Mouse (Mus musculus) olfactory bulb, adult 2 months (tissue): Measurements from ENCODE around the gene Bach2. TPM values are rescaled to one million over a fixed set of nuclear protein-coding genes. Genes with fewer than 3 reads are reported as not detected.

Source experiments
- H3K27ac ChIP-seq: fragments of 200-500 bp; 2 replicates; pipeline ENCODE4 v1.5.1; 2012; ENCODE audit warnings: low read depth, low read length; ENCODE audit not compliant: insufficient read depth
- H3K4me1 ChIP-seq: fragments of 200-500 bp; 2 replicates; pipeline ENCODE4 v1.6.1; 2012; ENCODE audit warnings: low read length; ENCODE audit not compliant: control insufficient read depth, insufficient read depth
- H3K4me3 ChIP-seq: fragments of 200-500 bp; 2 replicates; pipeline ENCODE4 v1.5.1; 2012; ENCODE audit warnings: mild to moderate bottlenecking, low read depth, low read length, moderate library complexity; ENCODE audit not compliant: insufficient read depth
- CTCF ChIP-seq: fragments of 200-500 bp; IDR thresholded peaks from 2 replicates; pipeline ENCODE4 v1.5.1; 2012; ENCODE audit warnings: low read depth, mild to moderate bottlenecking, low read length, moderate library complexity; ENCODE audit not compliant: insufficient read depth
- POLR2A ChIP-seq: fragments of 200-500 bp; IDR thresholded peaks from 2 replicates; pipeline ENCODE4 v1.6.1; 2012; ENCODE audit warnings: mild to moderate bottlenecking, low read depth, low read length, moderate library complexity; ENCODE audit not compliant: insufficient read depth
- WGBS: fragments of 180-500 bp; shearing (Covaris S2); methylation state at CpG from one replicate; pipeline ENCODE4 v1.1.7; 2018; 5-methylcytosine and 5-hydroxymethylcytosine counted together
- polyA plus RNA-seq: library from polyadenylated mRNA; stranded (reverse); fragments of >200 nt; gene quantifications from 2 replicates; pipeline ENCODE4 v1.2.4, GENCODE M21; 2012; ENCODE audit warnings: low replicate concordance; ENCODE audit not compliant: missing spikeins, insufficient read depth, insufficient read length

Gene Bach2
- polyA plus RNA-seq, 1 experiment = not detected

DNA sequence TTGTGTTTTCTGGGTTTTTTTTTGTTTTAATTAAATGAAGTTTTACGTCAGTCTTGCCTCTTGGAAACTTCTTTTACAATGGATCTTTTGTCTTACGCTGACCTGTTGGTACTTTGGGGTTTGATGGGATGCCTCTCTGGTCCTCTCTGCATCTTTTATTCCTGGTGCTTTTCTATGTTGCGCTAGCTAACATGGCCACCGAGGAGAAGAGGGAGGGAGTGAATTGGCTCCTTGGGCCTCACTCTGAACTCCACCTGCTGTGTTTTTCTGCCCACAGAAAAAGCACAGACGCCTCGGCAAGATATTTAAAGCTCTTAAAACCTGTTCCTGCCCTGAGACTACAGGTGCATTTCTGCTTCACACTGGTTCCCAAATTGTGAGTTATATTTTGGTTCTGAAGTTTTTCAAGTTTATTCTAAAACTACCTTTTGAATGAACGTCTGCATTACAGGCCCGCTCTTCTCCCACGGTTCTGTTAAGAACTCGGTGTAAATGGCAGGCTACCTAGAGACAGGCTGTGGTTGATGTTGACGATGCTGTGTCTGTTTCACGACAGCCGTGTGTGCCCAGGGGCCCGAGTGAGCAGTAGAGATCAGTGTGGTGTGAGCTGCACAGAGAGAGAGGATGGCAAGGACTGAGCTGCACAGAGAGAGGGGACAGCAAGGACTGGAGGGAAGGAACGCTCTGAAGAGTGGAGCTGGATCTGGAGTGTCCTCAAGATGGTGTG lies 13.5 kb downstream of the Bach2 start:
- WGBS = 77% methylated on average over 15 of the region's 15 CpGs
- H3K27ac ChIP-seq = no peak overlapping the region
- no peak overlapping the region for H3K4me3 ChIP-seq
- peaks cover 15% of the 10 kb centered on the region for H3K4me1 ChIP-seq
- TF ChIP-seq CTCF (no peak), POLR2A (no peak)

DNA sequence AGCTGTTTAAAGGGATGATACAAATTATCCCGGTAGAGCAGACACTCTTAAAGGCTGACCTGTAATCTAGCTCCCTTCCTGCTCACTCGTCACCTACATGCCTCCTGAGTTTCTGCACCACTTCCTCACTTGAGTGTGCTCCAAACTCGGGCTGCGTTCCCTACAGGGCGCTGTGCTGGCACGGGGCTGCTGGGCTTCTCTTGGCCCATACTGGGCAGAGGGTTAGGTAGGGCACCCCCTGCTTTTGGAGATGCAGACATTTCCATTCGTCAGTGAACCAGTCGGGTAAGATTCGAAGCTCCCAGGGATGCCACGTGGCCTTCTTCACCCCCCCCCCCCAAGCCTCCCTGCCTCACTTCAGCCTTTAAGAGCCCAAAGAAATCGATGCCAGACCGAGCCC lies 19.1 kb downstream of the Bach2 start:
- Histone ChIP-seq H3K27ac (no peak overlapping the region), H3K4me3 (no peak overlapping the region), H3K4me1 (peaks cover 7% of the 10 kb centered on the region; the same call in 1 of the 2 replicates)
- 74% methylated on average over 12 of the region's 12 CpGs for WGBS
- no peak for TF ChIP-seq CTCF
- TF ChIP-seq POLR2A = no peak

DNA sequence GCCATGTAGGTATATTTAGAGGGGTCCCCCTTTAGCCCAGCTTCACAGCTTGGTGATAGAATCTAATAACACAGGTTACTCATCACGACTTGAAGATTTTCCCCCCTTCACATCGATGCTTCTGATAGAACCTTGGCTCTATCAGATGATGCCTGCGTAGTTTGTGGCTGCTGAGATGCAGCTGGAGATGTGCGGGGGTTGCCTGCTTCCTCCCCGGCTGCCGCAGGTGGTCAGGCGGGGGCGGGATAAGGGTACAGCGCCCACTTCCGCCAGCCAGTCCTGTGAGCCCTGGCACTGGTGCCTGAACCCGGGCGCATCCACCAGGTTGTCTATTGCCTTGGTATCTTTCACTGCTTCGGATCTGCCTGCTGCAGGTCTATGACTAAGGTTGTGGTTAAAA lies 19.5 kb downstream of the Bach2 start:
- WGBS = 78% methylated on average over 13 of the region's 13 CpGs
- Histone ChIP-seq H3K27ac (no peak overlapping the region), H3K4me1 (peaks cover 7% of the 10 kb centered on the region; the same call in 1 of the 2 replicates)

DNA sequence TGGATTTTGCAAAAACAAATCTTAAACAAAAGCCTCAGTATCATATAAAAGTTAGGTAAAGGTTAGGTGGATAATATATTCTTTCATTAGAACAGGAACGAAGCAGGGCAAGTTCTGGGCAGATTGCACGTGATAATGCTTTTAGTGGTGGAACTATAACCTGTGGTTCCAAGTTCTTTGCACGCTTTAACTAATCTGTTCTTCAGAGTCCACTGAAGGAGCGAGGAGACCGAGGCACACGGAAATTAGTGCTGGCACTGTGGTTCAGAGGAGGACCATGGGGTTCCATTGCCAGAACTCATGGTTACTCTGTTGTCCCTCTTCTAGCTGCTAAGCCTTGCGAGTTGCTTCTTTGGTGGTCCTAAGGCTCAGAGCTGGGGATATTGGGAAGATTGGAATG lies 20.0 kb downstream of the Bach2 start:
- TF ChIP-seq CTCF (no peak), POLR2A (no peak)
- WGBS = 95% methylated on average over 7 of the region's 7 CpGs
- H3K4me1 ChIP-seq = peaks cover 8% of the 10 kb centered on the region; the same call in 1 of the 2 replicates
- H3K27ac ChIP-seq = no peak overlapping the region
- H3K4me3 ChIP-seq = no peak overlapping the region

More for the DNA sequence above, 19.5 kb downstream of the Bach2 start:
- TF ChIP-seq POLR2A (no peak), CTCF (no peak)
- H3K4me3 ChIP-seq = no peak overlapping the region

DNA sequence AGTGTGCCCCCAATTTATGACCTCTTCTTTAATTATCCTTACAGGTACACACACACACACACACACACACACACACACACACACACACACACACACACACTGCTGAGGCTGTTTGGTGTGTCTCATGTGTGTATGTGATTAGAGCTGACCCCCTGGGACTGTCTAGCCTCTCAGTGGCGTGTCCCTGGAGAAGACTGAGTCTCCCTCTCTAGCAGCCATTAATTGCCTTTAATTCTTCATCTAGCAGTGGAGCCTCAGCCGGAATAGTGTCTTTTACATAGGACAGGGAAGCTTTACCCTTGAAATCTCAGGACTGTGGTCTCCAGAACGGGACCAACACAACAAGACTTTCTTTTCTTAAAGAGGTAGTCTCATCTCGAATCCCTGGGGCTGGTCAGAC lies 22.3 kb downstream of the Bach2 start:
- WGBS = 84% methylated on average over 4 of the region's 4 CpGs
- no peak overlapping the region for H3K27ac ChIP-seq
- TF ChIP-seq POLR2A (no peak), CTCF (no peak)

DNA sequence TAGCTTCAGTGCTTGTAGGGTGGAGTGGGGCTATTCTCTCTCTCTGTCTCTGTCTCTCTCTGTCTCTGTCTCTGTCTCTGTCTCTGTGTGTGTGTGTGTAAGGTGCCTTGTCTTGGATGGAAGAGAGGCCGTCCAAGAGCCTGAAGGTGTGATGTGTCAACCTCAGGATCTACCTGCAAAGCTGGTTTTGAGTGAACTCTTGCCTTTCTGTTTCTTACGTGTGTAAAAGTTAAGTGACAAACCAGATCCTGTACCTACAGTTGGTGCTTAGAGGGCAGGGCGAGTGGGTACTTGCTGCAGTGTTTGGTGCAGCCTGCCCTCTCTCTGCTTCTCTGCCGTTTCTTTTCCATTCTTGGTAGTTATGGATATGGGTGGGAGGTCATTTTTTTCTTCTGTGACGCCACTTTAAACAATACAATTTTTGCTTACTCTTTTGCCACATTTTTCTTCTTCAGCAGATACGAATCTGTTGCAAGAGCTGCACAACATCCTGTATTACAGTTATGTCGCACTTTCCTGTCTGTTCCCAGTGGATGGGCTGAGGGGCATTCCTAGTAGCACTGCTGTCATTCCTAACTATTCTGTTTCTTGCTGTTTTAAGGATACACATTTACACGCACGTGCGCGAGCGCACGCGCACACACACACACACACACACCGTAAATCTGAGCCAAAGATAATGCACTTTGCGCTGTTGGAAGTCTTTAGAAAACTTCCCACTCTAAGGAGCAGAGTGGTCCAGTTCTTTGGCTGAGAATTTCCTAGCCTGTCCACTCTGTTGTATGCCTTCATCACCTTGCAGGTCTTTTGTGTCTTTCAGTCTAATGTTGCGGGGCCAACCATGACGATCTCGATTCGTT lies 24.5 kb downstream of the Bach2 start:
- TF ChIP-seq CTCF = no peak
- TF ChIP-seq POLR2A = no peak
- H3K27ac ChIP-seq = no peak overlapping the region
- H3K4me1 ChIP-seq = peaks cover 5% of the 10 kb centered on the region; the same call in 1 of the 2 replicates
- WGBS = 94% methylated on average over 20 of the region's 20 CpGs
- H3K4me3 ChIP-seq = no peak overlapping the region

More for the DNA sequence above, 22.3 kb downstream of the Bach2 start:
- Histone ChIP-seq H3K4me3 (no peak overlapping the region), H3K4me1 (peaks cover 10% of the 10 kb centered on the region; the same call in 1 of the 2 replicates)

DNA sequence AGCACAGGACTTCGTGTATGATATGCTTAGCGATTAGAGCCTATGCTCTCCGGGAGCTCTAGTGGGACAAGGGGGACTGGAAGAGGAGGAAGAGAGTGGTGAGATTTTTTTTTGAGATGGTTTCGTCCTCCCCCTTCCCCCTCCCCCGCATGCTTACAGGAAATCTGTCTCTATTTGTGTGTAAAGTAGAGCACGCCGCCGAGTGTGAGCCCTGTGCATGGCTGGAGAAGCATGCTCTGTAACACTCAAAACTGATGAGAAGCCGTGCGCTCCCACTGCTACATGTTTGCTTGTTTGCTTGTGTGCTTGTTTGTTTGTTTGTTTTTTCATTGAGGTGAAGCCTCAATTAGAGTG lies 25.1 kb downstream of the Bach2 start:
- no peak for TF ChIP-seq CTCF
- no peak for TF ChIP-seq POLR2A
- WGBS = 79% methylated on average over 10 of the region's 10 CpGs
- H3K4me1 ChIP-seq = peaks cover 3% of the 10 kb centered on the region; the same call in 1 of the 2 replicates
- H3K4me3 ChIP-seq = no peak overlapping the region
- H3K27ac ChIP-seq = no peak overlapping the region

DNA sequence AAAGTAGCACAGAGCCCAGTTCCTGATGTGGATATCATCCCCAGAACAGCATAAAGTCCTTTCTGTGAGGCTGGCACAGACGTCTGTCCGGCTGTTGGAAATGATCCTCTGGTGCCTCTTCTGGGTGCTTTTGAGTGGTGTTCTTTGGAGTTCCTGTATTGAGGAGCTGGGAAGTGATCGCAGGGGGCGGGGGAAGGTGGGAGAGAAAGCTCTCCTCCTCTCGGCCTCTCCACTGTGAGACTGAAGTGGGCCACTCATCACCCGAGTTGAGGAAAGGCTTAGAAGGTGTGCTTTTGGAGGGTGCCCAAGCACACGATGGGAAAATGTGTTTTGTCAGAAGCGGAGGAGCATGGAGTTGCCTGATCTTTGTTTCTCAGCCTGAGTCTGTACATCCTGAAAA lies 26.3 kb downstream of the Bach2 start:
- no peak for TF ChIP-seq CTCF
- TF ChIP-seq POLR2A = no peak
- WGBS = 79% methylated on average over 8 of the region's 8 CpGs
- H3K4me3 ChIP-seq = no peak overlapping the region
- no peak overlapping the region for H3K27ac ChIP-seq
- peaks cover 3% of the 10 kb centered on the region; the same call in 1 of the 2 replicates for H3K4me1 ChIP-seq

DNA sequence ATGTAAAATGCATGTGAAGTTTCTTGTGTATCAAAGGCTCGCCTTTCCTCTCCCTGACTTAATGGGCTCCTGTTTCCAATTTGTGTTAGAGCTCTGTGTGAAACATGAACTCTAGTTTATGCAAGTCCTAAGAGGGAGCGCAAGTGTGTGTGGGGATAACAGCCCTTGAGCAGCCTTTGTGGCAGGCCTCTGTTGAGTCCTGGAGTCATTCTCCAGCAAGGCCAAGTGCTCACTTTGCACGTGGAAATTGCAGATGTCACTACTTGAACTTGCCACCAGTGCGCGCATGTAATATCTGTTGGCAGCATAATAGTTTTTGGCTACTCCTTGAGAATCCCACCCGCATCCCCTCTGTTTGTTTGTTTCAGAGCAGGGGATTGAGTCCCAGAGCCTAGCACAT lies 28.1 kb downstream of the Bach2 start:
- WGBS = 76% methylated on average over 6 of the region's 6 CpGs
- Histone ChIP-seq H3K4me3 (no peak overlapping the region), H3K27ac (no peak overlapping the region), H3K4me1 (peaks cover 3% of the 10 kb centered on the region; the same call in 1 of the 2 replicates)
- no peak for TF ChIP-seq CTCF
- TF ChIP-seq POLR2A = no peak
